Mouse (Mus musculus) gastrocnemius, postnatal 36 days (tissue): Measurements from ENCODE around the gene Rapgef2. TPM values are rescaled to one million over a fixed set of nuclear protein-coding genes. Genes with fewer than 3 reads are reported as not detected.
"Not testable (repeated sequence)": the region's sequence is repeated elsewhere in the genome, so short reads cannot be mapped to it uniquely, and the experiment has no call there.

Experiments used
- DNase-seq, 2 experiments: peaks; one replicate each; pipeline ENCODE4 v3.0.0; 2022
- intact Hi-C: fragments of 180-260 bp; cut with DNase I; formaldehyde crosslinking; loops from one replicate; pipeline ENCODE4 v1.15.1; 2025
- total RNA-seq, 2 experiments: library from RNA; stranded (reverse); gene quantifications; 2 replicates each; pipeline ENCODE4 v1.2.3; 2021

Gene Rapgef2
- total RNA-seq, 2 experiments from 2014 or later = 13.6 to 16.0 TPM

GRCm38 (mm10) chr3:79066455-79067055 lies 219.8 kb downstream of the Rapgef2 start:
- no peak for DNase-seq
- intact Hi-C loops = no loop called here

- no peak for DNase-seq
- intact Hi-C loops = no loop called here
These were observed 222.2 kb downstream of the Rapgef2 start for GRCm38 (mm10) chr3:79064096-79064495.

- intact Hi-C loops = no loop called here
- no peak for DNase-seq
These were observed 224.9 kb downstream of the Rapgef2 start for GRCm38 (mm10) chr3:79061426-79061825.

- DNase-seq, intact Hi-C loops: not testable (repeated sequence)
These were observed 227.8 kb downstream of the Rapgef2 start for GRCm38 (mm10) chr3:79058491-79058890.

GRCm38 (mm10) chr3:79045251-79045650 lies 241.1 kb downstream of the Rapgef2 start:
- intact Hi-C loops = no loop called here
- no peak for DNase-seq

GRCm38 (mm10) chr3:79042973-79043372 lies 243.3 kb downstream of the Rapgef2 start:
- DNase-seq = no peak
- intact Hi-C loops = no loop called here

GRCm38 (mm10) chr3:79039666-79040450 lies 246.5 kb downstream of the Rapgef2 start:
- intact Hi-C loops = no loop called here
- DNase-seq = no peak

GRCm38 (mm10) chr3:79039008-79039407 lies 247.3 kb downstream of the Rapgef2 start:
- intact Hi-C loops = no loop called here
- no peak for DNase-seq

- DNase-seq = no peak
- intact Hi-C loops = no loop called here
These were observed 251.9 kb downstream of the Rapgef2 start for GRCm38 (mm10) chr3:79034457-79034856.

- DNase-seq = no peak
- intact Hi-C loops = no loop called here
These were observed 255.5 kb downstream of the Rapgef2 start for GRCm38 (mm10) chr3:79030855-79031254.

- intact Hi-C loops = no loop called here
- DNase-seq = no peak
These were observed 258.0 kb downstream of the Rapgef2 start for GRCm38 (mm10) chr3:79028153-79028878.

GRCm38 (mm10) chr3:79025983-79026382 lies 260.3 kb downstream of the Rapgef2 start:
- intact Hi-C loops = no loop called here
- DNase-seq = no peak

GRCm38 (mm10) chr3:79023735-79024328 lies 262.5 kb downstream of the Rapgef2 start:
- DNase-seq = no peak
- intact Hi-C loops = no loop called here

- no peak for DNase-seq
- intact Hi-C loops = no loop called here
These were observed 263.6 kb downstream of the Rapgef2 start for GRCm38 (mm10) chr3:79022690-79023089.

GRCm38 (mm10) chr3:79017440-79017839 lies 268.9 kb downstream of the Rapgef2 start:
- intact Hi-C loops = no loop called here
- no peak for DNase-seq

- intact Hi-C loops = no loop called here
- no peak for DNase-seq
These were observed 269.5 kb downstream of the Rapgef2 start for GRCm38 (mm10) chr3:79016830-79017229.

- no peak for DNase-seq
- intact Hi-C loops = no loop called here
These were observed 270.5 kb downstream of the Rapgef2 start for GRCm38 (mm10) chr3:79015621-79016474.
